Mouse (Mus musculus) adipocyte (in vitro differentiated cells): ENCODE results near the gene Pkd1l1.

Source experiments
- DNase-seq: peaks from one replicate; pipeline ENCODE4 v3.0.0-alpha.2; 2016; ENCODE audit warnings: low spot score

Gene Pkd1l1

DNA sequence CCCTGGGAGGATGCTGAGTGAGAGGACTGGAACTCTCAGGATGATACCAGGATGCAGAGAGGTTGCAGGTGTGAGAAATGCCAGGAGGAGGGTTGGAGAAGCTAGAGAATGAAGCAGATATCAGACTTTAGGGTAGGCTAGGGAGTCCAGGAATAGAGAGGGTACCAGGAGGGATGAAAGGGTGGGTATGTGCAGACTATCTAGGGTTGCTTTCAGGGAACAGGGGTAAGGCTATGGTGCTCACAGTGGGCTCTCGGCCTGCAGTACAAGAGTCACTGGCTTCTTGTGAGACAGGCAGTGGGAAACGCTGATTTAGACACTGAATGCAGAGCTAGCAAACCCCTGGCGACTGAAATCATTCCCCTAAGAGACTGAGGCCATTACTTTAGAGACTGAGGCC lies at the start of gene Pkd1l1:
Gene Pkd1l1 (minus strand): TSS at position 101 of the 400 bp plus-strand sequence.
- DNase-seq, result no peak

DNA sequence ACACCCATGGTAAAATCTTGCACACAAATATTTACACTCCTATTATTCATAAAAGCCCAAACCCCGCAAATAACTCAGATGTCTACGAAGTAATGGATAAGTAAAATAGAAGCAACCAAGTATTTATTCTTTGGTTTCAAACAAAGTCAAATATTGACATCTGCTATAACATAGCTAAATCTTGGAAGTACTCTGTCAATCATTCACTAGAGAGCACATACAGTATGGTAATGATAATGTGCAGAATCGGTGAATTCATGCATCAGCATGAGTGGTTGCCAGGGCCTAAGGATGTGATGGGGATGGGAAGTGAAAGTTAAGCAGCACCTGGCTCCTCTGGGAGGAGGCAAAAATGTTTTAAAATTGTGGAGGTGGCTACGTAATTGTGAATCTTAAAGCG lies 47.1 kb upstream of the Pkd1l1 start:
- DNase-seq, result no peak

DNA sequence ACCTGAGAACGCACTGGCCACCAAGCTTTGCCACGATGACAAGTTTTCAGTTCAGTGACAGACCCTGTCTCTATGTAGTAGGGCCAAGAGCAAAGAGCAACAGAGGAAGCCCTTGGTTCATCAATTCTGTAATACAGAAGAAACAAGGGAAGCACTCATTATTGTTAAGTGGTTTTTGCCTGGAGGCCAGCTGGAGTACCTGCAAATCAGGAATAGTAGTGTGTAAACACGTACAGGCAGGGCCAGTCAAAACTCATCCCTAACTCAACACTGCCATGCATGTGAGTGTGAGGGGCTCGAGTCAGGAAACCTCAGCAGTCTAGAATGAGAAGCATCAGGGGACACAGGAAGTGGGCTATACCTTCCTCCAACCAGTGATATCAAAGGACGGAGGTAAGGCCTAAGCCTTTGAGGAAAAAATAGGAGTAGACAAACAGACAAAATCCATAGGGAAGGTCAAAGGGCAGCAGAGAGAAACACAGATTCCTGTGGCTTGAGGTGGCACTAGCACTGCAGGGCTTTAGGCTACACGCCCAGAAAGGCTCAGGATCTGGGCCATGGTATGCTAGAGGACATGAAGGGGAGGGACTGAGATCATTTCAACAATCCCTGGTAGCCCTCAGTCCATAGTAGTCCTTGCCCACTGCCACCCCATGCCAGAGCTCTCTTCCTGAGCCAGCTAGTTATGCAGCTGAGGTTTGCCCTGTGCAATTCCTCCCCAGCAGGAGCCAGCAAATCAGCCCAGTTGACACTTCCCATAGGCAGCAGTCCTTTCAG lies 45.6 kb upstream of the Pkd1l1 start:
- no peak for DNase-seq

DNA sequence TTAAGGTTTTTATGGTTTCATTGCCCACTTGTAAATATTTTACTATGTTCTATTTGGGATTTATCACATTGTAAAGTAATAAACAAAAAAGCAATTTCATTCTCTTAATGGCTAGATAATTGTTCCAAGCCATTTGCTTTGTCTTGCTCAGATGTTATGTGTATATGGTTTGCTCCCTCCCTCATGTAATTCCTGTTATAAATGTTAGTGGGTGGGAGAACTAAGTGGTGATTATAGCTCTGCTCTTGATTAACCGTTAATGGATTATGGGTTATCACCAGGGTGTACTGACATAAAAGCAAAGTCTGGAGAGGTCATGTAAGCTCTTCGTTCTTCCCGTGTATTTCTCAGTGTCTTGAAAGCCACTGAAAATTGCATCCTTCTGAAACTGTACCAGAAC lies 41.7 kb upstream of the Pkd1l1 start:
- DNase-seq, result no peak

DNA sequence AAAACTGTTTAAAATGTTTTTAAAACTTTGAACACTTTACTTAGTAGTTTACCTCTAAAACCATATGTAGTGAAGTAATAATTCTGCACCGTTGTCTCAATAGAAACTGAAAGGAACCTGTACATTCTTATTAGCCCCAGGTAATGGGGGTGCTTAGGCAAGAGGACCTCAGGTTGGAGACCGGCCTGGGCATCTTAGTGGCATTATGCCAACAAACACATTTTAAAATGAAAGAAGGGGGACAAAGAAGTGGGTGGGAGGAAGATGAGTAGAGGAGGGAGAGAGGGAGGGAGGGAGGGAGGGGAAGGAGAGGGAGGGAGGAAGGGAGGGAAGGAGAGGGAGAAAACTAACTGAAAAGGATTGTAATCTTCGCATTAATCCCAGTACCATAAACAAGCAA lies 38.3 kb upstream of the Pkd1l1 start:
- no peak for DNase-seq

DNA sequence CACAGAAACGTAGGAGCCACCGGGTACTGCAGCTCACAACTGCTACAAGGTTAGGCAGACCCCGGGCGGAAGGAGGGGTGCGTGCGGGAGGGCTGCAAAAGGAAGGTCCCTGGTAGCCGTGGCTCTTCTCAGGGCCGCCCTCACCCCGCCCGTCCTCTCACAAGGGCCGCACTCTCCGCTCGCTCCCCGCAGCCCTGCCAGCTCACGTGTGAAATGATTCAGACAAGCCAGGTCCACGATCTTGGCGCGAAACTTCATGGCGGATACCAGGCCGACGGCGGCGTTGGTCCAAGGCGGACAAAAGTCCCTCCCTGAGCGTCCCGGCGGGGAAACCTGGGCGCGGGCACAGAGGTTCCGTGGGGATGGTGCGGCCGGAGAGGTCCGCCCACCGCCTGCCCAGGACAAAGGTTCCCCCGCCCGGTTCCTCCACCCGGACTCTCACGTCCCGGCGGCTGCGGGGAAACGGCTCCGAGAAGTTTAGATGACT lies 37.8 kb upstream of the Pkd1l1 start, which contains the start of gene Hus1:
Gene Hus1 (minus strand): TSS at position 339 of the 487 bp plus-strand sequence.
- peak; percentile 82 for DNase-seq

DNA sequence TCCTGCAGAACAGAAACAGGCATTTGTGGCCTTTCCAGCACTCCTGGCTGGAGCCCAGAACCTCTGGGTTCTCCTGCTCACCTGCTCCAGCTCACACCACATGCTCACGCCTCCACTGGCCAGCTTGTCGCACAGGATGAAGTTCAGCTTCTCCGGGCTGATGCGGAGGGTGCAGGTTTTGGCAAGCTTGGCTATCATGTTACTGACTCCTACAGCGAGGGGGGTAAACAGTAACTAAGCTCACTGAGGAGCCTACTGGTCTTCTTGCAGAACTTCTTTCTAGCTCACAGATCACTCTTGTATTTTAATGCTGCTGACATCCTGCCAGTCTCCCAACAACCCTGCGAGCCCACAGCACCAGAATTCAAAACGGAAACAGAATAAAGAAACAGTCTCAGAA lies 37.4 kb upstream of the Pkd1l1 start:
- peak; percentile 45 for DNase-seq

DNA sequence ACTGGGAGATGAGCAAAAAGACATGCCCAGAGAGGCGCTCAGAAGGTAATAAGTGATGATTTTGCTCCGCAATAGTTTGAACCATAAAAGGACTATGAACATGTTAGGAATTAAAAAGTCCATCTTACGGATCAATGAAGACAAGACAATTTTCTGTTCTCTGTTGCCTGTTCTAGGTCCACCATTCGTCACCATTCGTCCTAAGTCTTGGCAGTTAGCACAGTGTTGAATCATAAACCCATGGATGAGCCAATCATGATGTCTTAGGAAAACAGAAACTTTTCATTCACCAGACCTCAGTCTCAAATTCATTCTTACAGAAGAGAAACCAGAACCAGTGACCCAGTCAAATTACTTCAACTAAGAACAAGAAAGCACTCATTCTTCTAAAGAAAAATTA lies 35.7 kb upstream of the Pkd1l1 start:
- no peak for DNase-seq

DNA sequence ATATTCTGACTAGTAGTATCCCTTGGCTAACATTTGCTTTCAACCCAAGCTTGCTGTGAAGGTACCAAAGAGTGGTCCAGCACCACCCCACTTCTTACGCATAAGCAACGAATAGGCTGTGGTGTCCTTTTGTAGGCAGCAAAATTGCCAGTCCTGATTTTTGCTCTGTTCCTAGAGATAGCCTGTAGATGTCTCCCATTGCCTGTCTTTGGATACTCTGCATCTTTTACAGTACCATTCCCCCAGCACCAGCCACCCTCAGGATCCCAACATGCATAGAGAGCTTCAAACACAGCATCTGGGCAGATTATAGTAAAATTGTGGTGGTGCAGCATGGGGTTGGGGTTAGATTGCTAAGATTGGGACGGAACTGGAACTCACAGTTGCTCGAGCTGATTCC lies 15.0 kb upstream of the Pkd1l1 start:
- no peak for DNase-seq

DNA sequence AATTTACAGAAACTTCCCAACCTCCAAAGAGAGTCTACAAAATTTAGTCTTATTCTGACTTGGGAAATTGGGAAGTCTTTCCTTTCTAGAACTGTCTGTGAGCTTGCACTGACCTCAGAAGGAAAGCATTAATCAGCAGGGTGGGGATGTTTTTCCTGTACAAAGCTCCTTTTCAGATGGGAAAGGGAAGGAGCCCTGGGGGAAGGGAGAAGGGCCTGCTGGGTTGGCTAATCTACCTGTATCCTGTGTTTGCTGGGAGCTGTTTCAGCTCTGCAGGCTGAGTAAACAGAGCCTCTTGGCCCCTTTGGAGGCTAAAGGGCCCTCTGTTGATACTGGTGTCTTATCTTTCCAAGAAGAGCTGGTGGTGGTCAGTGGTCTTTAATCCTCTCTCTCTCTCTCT lies 13.0 kb upstream of the Pkd1l1 start:
- no peak for DNase-seq

DNA sequence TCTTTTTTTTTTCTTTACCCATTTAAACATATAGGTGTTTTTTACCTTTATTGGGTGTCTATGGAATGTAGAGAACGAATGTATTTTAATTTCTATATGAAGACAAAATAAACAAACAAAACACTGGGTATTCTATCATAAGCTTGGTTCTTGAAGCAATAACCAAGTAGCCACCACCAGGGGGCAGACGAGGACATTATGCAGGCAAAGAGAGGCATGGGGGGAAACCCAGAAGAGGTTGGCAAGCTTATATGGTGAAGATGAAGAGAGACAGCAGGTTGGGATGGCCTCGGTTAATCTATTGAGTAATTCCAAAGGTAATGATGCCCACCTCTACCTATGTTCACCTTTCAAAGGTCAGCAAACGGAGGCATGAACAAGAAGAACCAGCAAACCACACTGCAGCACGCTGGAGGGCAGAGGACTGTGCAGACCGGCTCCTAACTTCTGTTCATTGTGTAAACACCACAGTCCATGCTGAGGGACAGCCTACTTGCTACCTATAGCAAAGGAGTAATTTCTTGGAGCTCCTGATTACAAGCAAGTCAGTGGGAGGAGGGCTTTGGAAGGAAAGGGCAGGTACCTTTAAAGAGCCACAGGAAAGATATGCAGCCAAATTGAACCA lies 10.3 kb upstream of the Pkd1l1 start:
- DNase-seq, result peak; percentile 68

DNA sequence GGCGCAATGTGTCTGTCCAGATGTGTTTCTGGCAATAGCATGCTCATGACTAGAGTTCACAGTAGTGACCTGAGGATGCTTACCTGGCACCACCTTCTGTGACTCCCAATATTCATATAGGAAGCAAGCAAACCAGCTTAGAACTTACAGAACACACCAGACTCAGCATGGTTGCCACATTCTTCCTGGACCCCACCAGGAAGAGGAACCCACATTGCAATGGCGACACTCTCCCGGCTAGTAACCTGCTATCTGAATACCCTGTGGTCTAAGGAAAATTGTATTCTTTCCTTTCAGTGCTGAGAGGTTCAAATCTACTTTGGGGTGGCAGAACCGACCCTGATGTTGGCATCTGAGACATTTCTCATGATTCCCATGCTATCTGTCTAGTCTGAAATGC lies 5.1 kb upstream of the Pkd1l1 start:
- DNase-seq, result no peak

DNA sequence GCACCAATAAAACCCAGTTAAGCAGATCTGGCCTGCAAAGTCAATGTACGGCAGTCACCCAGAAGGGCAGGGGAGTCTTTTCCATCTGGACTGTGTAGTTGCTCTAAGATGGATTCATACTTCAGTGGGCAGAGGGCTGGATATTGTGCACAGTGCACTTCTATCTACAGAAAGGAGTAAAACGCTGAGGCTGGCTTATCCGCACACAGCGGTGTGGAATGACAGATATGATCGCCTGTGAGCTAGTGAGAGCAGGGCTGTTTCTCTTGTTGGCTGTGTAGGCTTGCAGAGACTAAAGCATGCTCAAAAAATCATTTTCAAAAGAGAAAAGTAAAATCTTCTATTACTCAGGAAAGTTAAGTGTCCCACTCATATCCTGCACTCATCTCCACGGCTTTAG lies 973 bp downstream of the Pkd1l1 start:
- no peak for DNase-seq

DNA sequence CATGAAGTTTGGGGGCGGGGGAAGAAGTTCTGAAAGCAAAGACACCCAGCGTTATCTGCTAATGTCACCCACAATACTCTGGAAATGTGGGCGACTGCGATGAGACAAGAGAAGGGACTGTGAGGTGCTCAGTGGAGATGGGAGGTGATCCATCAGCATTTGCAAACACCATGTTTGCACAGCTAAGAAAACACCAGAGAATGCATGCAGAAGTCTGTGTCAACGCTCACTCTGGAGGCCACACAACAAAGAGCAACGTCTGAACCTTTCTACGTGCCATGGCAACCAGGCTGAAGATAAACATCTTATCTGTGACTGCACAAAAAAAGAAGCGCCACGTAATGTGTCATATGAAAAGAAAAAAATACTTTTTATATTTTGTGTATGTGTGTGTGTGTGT lies 2.6 kb downstream of the Pkd1l1 start:
- DNase-seq, result no peak

DNA sequence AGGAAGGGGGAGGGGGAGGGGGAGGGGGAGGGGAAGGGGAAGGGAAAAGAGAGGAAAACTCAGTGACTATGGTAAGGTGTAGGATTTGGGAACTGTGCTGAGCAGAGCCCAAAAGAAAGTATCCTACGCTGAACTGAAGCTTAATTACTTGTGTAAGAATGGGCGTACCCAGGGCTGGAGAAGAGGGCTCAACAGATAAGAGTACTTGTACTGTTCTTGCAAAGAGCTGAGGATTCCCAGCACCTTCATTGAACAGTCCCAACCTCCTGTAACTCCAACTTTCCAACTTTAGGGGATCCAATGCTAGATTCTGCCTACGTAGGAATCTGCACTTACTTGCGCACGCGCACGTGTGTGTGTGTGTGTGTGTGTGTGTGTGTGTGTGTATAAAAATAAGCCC lies 5.0 kb downstream of the Pkd1l1 start:
- no peak for DNase-seq

DNA sequence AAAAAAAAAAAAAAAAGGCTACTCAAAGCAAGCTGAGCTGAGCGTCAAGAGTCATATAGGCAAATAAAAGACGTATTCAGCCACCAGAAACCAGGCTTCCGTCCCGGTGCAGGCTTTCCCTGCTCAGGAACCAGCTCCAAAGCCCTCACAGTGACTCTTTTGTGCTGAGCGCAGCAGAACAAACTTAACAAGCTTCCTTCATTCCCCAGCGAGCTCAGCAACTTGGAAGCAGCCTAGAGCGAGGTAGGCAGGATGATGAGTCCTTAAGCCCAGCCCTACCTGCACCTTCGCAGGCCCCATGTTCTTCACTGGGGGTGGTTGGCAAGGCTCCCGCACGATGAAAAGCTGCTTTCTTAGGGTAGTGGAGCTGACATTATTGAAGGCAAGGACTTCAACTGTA lies 14.5 kb downstream of the Pkd1l1 start:
- DNase-seq, result no peak

DNA sequence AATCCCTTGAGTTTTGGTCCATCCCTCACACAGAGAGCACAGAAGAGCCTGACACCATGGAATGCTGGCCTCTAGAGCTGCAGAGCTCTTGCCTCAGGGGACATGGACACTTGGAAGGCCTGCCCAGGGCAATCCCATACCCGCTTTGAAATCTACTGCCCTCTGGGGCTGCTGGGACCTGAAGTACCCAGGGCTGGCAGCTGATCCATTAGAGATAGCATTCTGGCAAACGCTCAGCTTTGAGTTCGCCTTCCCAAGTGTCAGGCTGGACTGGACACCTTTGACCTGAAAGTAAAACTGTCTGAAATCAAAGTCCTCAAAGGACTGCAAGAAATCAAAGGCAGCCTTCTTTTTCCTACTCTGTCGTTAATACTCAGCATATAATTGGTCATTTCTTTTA lies 15.0 kb downstream of the Pkd1l1 start:
- DNase-seq, result peak; percentile 4

DNA sequence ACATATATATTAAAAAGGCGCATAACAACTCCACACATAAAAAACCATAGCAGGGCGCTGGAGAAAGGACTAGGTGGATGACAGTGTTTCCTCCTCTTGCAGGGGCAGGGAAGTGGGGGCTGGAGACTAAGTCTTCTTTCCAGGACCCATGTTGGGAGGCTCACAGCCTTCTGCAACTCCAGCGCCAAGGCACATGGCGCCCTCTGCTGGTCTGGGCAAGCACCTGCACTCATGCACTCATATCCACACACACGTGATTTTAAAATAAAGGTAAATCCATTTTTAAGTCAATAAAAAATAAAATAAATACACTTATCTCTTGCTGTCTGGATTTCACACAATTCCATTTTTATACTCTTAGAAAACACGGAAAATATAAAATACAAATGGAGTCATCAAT lies 16.0 kb downstream of the Pkd1l1 start:
- DNase-seq, result peak; percentile 6

DNA sequence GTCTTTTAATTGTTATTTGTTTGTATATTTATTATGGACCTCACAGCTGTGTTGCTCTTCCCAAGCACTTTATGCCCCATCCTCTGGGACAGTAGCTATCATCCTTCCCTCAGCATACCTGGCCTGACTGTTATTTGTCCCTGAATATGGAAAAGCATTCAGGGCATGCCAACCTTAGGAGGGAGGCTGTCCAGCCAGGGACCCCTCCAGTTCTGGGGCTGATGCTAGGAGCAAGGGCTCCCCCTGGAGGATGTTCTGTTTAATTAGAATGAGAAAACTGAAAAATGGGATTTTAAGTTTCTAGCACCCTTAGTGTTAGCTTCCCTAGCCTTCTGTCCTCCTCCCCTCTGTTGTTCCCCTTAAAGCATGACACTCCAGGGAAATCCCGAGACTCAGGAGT lies 17.4 kb downstream of the Pkd1l1 start:
- DNase-seq, result peak; percentile 30

DNA sequence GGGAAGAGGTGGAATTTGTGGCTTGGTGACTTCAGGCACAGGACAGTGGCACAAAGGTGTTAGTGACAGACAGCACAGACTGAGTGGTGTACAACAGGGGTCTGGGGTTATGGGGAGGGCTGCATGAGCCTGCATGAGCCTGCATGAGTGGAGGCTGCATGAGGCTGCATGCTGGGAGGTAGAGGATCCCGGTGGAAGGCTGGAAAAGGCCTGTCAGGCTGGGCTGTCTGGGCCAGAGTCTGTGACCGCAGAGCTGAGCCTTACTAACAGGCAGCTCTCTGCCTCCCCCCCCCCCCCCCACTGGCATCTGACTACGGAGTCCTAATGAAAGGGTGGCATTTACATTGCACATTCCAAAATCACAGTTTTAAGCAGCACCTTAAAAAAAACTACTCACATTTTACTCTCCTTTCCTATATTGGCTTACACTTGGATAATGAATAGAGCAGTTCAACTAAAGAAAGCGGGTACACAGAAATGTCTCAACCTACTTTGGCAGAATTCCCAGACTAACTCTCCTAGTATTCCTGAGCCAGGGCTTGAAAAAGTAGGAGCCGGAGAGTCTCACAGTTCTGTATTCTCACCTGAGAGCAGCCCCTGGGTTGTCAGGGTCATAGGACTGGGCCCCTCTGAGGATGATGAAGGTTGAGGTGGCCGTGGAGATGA lies 23.2 kb downstream of the Pkd1l1 start:
- peak; percentile 40 for DNase-seq

DNA sequence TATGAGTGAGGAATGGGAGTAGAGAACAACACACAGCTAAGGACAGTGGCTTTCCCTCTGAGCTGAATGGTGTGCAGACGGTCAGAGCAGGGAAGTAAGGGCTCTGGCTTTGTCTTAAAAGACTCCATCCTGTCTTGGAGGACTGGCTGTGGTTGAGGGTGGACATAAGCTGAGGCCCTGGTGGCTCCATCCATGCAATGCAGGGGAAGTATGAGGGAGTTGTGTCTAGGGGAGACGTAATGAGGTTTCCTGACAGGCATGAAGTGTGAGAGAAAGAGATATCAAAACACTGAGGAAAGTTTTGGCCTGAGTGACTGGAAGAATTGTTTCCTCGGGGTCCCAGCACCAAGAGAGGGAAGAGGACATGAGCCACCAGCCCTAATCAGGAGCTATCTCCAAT lies 24.2 kb downstream of the Pkd1l1 start:
- no peak for DNase-seq

DNA sequence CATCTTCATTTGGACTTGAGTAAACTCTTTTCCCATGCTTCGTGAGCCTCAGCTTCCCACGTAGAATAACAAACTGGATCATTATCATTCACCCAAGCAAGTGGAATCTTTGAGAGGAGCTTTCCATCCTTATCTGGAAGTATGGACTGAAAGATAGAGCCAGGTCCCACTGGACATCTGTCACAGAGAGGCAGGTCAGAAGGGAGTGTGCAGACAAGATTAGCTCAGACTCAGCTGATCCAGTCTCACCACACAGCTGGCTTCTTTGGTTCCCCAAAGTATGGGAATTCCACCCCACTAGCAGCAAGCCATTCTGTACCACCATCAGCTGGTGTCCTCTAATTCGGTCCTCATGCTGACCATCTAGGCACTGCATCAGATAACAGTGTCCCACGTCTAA lies 29.0 kb downstream of the Pkd1l1 start:
- no peak for DNase-seq

DNA sequence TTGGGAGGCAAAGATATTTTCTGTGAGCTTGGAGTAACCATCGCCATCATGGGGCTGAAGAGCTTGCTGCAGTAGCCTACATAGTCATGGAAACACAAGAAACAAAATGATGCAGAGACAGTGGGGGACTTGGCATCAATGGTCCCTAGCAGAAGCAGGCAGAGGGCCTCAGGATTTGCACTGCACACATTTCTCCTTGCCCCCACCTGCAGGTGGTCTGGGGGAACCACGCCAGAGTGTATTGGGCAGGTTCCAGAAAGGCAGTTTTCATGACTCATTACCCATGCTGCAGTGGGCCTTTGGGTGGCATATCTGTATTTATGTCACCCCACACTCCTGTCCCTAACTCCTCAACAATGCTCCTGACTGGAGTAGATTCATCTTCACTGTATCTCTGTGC lies 30.6 kb downstream of the Pkd1l1 start:
- DNase-seq, result no peak
